Mouse (Mus musculus) heart, postnatal 0 days (tissue): ENCODE results near the gene Tet2. TPM values are rescaled to one million over a fixed set of nuclear protein-coding genes. Genes with fewer than 3 reads are reported as not detected.

ENCODE experiments used
- ATAC-seq: fragments of 200-750 bp; cut with Nextera tagmentation; 2 replicates; pipeline ENCODE4 v1.8.0; 2017; ENCODE audit warnings: low read depth, moderate number of reproducible peaks, moderate library complexity; ENCODE audit not compliant: insufficient read depth
- DNase-seq: peaks from one replicate; pipeline ENCODE4 v3.0.0-alpha.2; 2016; ENCODE audit warnings: low spot score
- H3K27ac ChIP-seq: fragments of 300-500 bp; sonication (generic); 2 replicates; pipeline ENCODE4 v1.5.1; 2014; ENCODE audit warnings: low read depth, mild to moderate bottlenecking
- H3K27me3 ChIP-seq: fragments of 300-500 bp; sonication (generic); 2 replicates; pipeline ENCODE4 v1.6.1; 2014; ENCODE audit warnings: low read length, mixed read lengths; ENCODE audit not compliant: control insufficient read depth, insufficient read depth
- H3K36me3 ChIP-seq: fragments of 300-500 bp; sonication (generic); replicated peaks from 2 replicates; pipeline ENCODE4 v1.6.1; 2014; ENCODE audit warnings: low read length, mixed read lengths; ENCODE audit not compliant: control insufficient read depth, insufficient read depth
- H3K4me1 ChIP-seq: fragments of 300-500 bp; sonication (generic); 2 replicates; pipeline ENCODE4 v1.6.1; 2014; ENCODE audit warnings: antibody characterized with exemption; ENCODE audit not compliant: control insufficient read depth, insufficient read depth
- H3K4me2 ChIP-seq: fragments of 300-500 bp; sonication (generic); 2 replicates; pipeline ENCODE4 v1.6.1; 2014; ENCODE audit warnings: low read depth, mild to moderate bottlenecking, low read length, moderate library complexity
- H3K4me3 ChIP-seq: fragments of 300-500 bp; sonication (generic); 2 replicates; pipeline ENCODE4 v1.5.1; 2014; ENCODE audit warnings: low read depth, low read length
- H3K9ac ChIP-seq: fragments of 300-500 bp; sonication (generic); replicated peaks from 2 replicates; pipeline ENCODE4 v1.6.1; 2014; ENCODE audit warnings: low read depth, low read length, mixed read lengths
- H3K9me3 ChIP-seq: fragments of 300-500 bp; sonication (generic); replicated peaks from 2 replicates; pipeline ENCODE4 v1.6.1; 2016; ENCODE audit warnings: low read length; ENCODE audit not compliant: control insufficient read depth
- CTCF ChIP-seq: IDR thresholded peaks from 2 replicates; pipeline ENCODE4 v1.5.1; 2016; ENCODE audit warnings: antibody characterized with exemption, control low read depth, low read depth
- EP300 ChIP-seq: IDR thresholded peaks from 2 replicates; pipeline ENCODE4 v1.6.1; 2016; ENCODE audit warnings: antibody characterized with exemption, low read depth
- WGBS: fragments of 180-500 bp; shearing (Covaris S2); extraction: QIAGEN DNeasy Blood & Tissue Kit; methylation state at CpG from one replicate; pipeline ENCODE4 v1.1.7; 2014; 5-methylcytosine and 5-hydroxymethylcytosine counted together
- polyA plus RNA-seq: library from polyadenylated mRNA; unstranded; fragments of >200 nt; fragmentation: Nextera tagmentation; extraction: Ambion mirVana; gene quantifications from 2 replicates; pipeline ENCODE4 v1.2.1, GENCODE M21; 2015
- total RNA-seq: library from RNA; depleted of rRNA; stranded (reverse); fragments of >200 nt; gene quantifications from 2 replicates; pipeline ENCODE4 v1.2.3, GENCODE M21; 2014; ENCODE audit warnings: low replicate concordance

Gene Tet2
- total and polyA plus RNA-seq, 2 experiments from 2014 or later: 10.6 to 33.4 TPM

DNA sequence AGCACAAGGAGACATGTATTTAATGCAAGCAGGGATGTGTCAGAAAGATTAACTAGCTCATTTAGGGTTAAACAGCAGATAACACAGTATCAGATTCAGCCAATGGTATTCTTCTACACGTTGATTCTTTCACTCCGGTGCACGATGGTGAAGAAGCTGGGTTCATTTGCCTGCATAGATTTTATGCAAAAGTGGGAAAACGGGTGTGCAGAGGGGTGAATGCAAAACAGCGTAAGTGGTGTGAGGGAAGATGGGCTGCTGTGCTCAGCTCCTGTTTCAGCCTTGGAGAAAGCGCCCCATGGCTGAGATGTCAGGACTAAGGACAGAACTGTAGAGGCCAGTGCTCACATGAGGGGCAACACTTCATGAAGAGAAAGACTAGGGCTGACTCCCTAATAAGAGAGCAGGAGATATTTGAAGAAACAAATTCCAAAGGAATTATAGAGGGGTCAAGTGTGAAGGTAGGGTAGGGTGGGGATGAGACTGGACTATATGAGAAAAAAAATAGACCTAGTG, 9.7 kb upstream of the Tet2 start:
- H3K36me3 ChIP-seq: no peaks in the 10 kb centered on the region
- no peaks in the 10 kb centered on the region for H3K27me3 ChIP-seq
- 80% methylated on average over 6 of the region's 6 CpGs for WGBS
- no peak for DNase-seq
- ATAC-seq: no peak
- H3K27ac ChIP-seq: no peak overlapping the region
- H3K9me3 ChIP-seq: no peaks in the 10 kb centered on the region
- H3K4me3 ChIP-seq: no peak overlapping the region
- no peak overlapping the region for H3K9ac ChIP-seq
- TF ChIP-seq EP300 (no peak), CTCF (no peak)
- H3K4me2 ChIP-seq: no peak overlapping the region
- no peaks in the 10 kb centered on the region for H3K4me1 ChIP-seq

DNA sequence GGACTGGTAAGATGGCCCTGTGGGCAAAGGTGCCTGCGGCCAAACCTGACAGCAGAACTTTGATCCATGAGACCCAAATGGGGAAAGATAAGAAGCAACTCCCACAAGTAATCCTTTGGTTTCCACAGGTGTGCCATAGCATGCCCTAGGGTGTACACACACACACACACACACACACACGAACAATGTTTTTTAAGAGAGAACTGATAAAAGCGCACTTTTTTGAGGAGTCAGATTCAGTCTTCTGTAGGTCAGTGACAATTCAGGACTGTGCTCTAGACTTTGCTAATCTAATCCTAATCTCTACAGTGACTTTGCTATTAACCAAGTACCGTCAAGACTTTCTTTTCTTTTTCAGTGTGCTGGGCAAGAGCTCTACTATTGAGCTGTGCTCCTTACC, 9.2 kb upstream of the Tet2 start:
- Histone ChIP-seq H3K27me3 (no peaks in the 10 kb centered on the region), H3K4me3 (no peak overlapping the region), H3K9ac (no peak overlapping the region), H3K36me3 (no peaks in the 10 kb centered on the region), H3K4me1 (no peaks in the 10 kb centered on the region), H3K4me2 (no peak overlapping the region), H3K27ac (no peak overlapping the region), H3K9me3 (no peaks in the 10 kb centered on the region)
- ATAC-seq (no peak), DNase-seq (no peak)
- 87% methylated on average over 4 of the region's 4 CpGs for WGBS
- TF ChIP-seq CTCF: no peak

DNA sequence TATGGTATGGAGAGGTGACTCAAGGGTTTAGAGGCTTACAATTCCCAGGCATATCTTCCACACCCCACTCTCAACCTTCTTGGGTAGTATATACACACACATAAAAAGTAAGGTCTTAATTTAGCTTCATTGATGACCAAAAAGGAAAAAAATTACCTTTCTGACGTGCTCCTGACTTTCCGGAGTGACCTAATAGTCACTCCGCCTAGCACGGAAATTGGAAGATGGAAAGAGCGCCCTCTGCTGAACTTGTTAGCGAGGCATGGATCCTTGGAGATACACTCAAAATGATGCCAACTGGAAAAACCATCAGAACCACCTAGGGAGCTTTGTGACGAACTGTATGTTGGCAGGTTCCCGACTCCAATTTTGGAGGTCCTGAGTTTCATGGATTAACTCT, 7.0 kb upstream of the Tet2 start:
- Histone ChIP-seq H3K36me3 (no peaks in the 10 kb centered on the region), H3K4me2 (no peak overlapping the region), H3K9me3 (no peaks in the 10 kb centered on the region), H3K4me1 (no peaks in the 10 kb centered on the region), H3K4me3 (no peak overlapping the region), H3K27ac (no peak overlapping the region), H3K9ac (no peak overlapping the region), H3K27me3 (no peaks in the 10 kb centered on the region)
- DNase-seq (no peak), ATAC-seq (no peak)
- TF ChIP-seq CTCF: peak; percentile 30; the same call in 1 of the 2 replicates
- TF ChIP-seq EP300: no peak
- WGBS: 67% methylated on average over 8 of the region's 8 CpGs

DNA sequence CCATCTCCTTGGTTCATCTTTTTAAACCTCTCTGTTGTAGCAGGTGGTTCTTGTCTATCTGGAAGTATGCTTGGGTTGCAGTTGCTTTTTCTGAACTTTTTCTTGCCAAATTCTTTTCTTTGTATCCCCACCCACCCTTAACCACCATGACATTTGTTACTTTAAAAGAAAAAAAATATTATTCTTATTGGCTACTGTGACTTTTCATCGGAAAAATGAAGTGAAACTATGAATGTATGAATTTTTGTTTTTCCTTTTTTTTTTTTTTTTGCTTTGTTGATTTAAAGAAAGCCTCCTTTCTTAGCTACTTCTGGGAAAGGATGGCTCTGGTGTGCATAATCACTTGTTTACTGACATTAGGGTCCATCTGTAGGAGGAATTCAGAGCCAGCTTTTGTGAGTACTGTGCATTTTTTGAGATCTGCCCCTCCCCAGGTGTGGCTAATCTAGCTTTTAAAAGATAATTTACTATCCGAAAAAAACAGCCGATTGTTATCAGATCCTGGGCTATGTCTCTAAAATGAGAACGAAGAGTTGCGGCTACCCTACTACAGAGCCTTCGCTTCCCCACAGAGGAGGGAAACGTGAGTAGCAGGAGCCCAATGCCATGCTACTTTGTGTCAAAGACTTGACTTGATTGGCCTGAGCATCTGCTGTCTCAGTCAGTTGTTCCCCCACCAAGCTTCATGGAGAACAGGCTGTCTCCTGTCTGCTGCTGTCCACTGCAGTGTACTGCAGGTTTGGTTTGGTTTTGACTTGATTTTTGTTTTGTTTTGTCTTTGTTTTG, 4.6 kb upstream of the Tet2 start:
- WGBS: 60% methylated on average over 7 of the region's 7 CpGs
- DNase-seq (no peak), ATAC-seq (no peak)
- Histone ChIP-seq H3K4me2 (no peak overlapping the region), H3K4me1 (no peaks in the 10 kb centered on the region), H3K27me3 (no peaks in the 10 kb centered on the region), H3K9ac (no peak overlapping the region), H3K9me3 (no peaks in the 10 kb centered on the region), H3K4me3 (no peak overlapping the region), H3K36me3 (no peaks in the 10 kb centered on the region), H3K27ac (no peak overlapping the region)
- TF ChIP-seq EP300 (no peak), CTCF (no peak)

DNA sequence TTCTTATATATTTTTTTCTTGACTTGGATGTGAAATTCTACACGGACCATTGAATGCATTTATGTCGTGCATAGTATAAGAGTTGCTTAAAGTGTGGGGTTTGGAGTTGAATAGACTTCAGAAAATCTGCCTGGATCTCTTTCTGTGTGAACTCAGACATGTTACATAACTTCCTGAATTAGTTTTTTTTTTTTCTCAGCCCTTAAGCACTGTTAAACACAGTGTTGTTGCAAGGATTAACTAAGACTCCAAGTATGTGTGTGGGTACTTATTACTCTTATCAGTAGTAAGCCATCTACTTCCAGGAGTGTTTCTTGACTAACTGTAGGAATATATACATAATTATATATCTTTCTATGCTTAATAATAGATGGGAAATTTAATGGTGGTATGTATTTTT, 3.7 kb upstream of the Tet2 start:
- H3K27me3 ChIP-seq: no peaks in the 10 kb centered on the region
- TF ChIP-seq CTCF (no peak), EP300 (no peak)
- H3K36me3 ChIP-seq: no peaks in the 10 kb centered on the region
- 66% methylated on average over 2 of the region's 2 CpGs for WGBS
- no peak overlapping the region for H3K4me3 ChIP-seq
- no peak overlapping the region for H3K9ac ChIP-seq
- no peaks in the 10 kb centered on the region for H3K9me3 ChIP-seq
- H3K4me2 ChIP-seq: no peak overlapping the region
- no peak overlapping the region for H3K27ac ChIP-seq
- H3K4me1 ChIP-seq: no peaks in the 10 kb centered on the region
- DNase-seq (no peak), ATAC-seq (no peak)

DNA sequence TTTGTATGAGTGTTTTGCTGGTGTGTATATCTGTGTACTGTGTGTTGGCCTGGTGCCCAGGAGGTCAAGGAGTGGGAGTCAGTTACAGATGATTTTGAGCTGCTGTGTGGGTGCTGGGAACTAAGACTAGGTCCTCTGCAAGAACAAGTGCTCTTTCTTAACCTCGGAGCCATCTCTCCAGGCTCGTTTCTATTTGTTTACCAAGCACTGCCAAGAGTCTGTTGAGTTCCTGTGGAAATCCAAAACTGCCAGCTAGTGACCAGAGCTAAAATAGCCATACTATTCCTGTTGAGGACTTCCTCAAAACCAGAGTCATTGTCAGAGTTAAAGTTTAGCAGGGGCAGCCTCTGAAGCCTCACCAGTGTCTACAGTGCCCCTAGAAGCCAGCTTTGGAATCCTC, 1.9 kb upstream of the Tet2 start:
- WGBS: 56% methylated on average over 2 of the region's 2 CpGs
- no peak for TF ChIP-seq EP300
- TF ChIP-seq CTCF: no peak
- no peaks in the 10 kb centered on the region for H3K4me1 ChIP-seq
- no peak overlapping the region for H3K4me2 ChIP-seq
- H3K9ac ChIP-seq: no peak overlapping the region
- no peaks in the 10 kb centered on the region for H3K36me3 ChIP-seq
- DNase-seq (no peak), ATAC-seq (no peak)
- no peaks in the 10 kb centered on the region for H3K9me3 ChIP-seq
- H3K4me3 ChIP-seq: no peak overlapping the region
- H3K27me3 ChIP-seq: no peaks in the 10 kb centered on the region
- no peak overlapping the region for H3K27ac ChIP-seq
